Mouse (Mus musculus): ENCODE measurements at regions not wholly inside any gene's neighbourhood (a gene's known extent, or its start where the extent isn't known, plus 50 kb on each side); places are given as distances from the start of the nearest gene placed in this dataset.
A peak's percentile ranks its signal among the peaks of the same experiment; 100 is the strongest.

GRCm38 (mm10) chr4:131072623-131073022 is 128.4 kb downstream of the Matn1 start:
- no peak overlapping the region for H3K4me2 ChIP-seq (replicated peaks; ENCODE audit: low read depth, low read length)
- ATAC-seq (ENCODE audit: insufficient number of reproducible peaks, insufficient read depth, low FRiP score, low read depth), result no peak
- WGBS, result 93% methylated on average over 2 of the region's 2 CpGs
- no peak overlapping the region for H3K9ac ChIP-seq (replicated peaks; ENCODE audit: low read depth, low read length)
- H3K27me3 ChIP-seq (ENCODE audit: control insufficient read depth, insufficient read depth, low read length), result no peaks in the 10 kb centered on the region
- no peaks in the 10 kb centered on the region for H3K36me3 ChIP-seq (ENCODE audit: control insufficient read depth, insufficient read depth, low read length)
- H3K4me1 ChIP-seq (ENCODE audit: control insufficient read depth, insufficient read depth, low read length), result no peaks in the 10 kb centered on the region
- H3K4me3 ChIP-seq (ENCODE audit: low read depth, low read length), result no peak overlapping the region
- H3K9me3 ChIP-seq (ENCODE audit: control insufficient read depth, low read depth, low read length), result no peaks in the 10 kb centered on the region
- H3K27ac ChIP-seq (ENCODE audit: low read length), result no peak overlapping the region

- Histone ChIP-seq H3K4me2 (replicated peaks; ENCODE audit: low read depth, low read length) (no peak overlapping the region), H3K27me3 (ENCODE audit: control insufficient read depth, insufficient read depth, low read length) (no peaks in the 10 kb centered on the region), H3K4me1 (ENCODE audit: control insufficient read depth, insufficient read depth, low read length) (no peaks in the 10 kb centered on the region), H3K36me3 (ENCODE audit: control insufficient read depth, insufficient read depth, low read length) (no peaks in the 10 kb centered on the region), H3K27ac (ENCODE audit: low read length) (no peak overlapping the region), H3K9me3 (ENCODE audit: control insufficient read depth, low read depth, low read length) (no peaks in the 10 kb centered on the region), H3K4me3 (ENCODE audit: low read depth, low read length) (no peak overlapping the region), H3K9ac (replicated peaks; ENCODE audit: low read depth, low read length) (no peak overlapping the region)
- ATAC-seq (ENCODE audit: insufficient number of reproducible peaks, insufficient read depth, low FRiP score, low read depth), result no peak
- WGBS, result 36% methylated on average over 8 of the region's 8 CpGs
Observed at GRCm38 (mm10) chr4:131073420-131073819, 129.2 kb downstream of the Matn1 start.

GRCm38 (mm10) chr4:131075326-131075932 is 131.2 kb downstream of the Matn1 start:
- 51% methylated on average over 8 of the region's 8 CpGs for WGBS
- H3K4me2 ChIP-seq (replicated peaks; ENCODE audit: low read depth, low read length), result no peak overlapping the region
- no peak overlapping the region for H3K4me3 ChIP-seq (ENCODE audit: low read depth, low read length)
- no peaks in the 10 kb centered on the region for H3K4me1 ChIP-seq (ENCODE audit: control insufficient read depth, insufficient read depth, low read length)
- no peaks in the 10 kb centered on the region for H3K36me3 ChIP-seq (ENCODE audit: control insufficient read depth, insufficient read depth, low read length)
- H3K27me3 ChIP-seq (ENCODE audit: control insufficient read depth, insufficient read depth, low read length), result no peaks in the 10 kb centered on the region
- H3K9me3 ChIP-seq (ENCODE audit: control insufficient read depth, low read depth, low read length), result no peaks in the 10 kb centered on the region
- no peak overlapping the region for H3K27ac ChIP-seq (ENCODE audit: low read length)
- no peak overlapping the region for H3K9ac ChIP-seq (replicated peaks; ENCODE audit: low read depth, low read length)
- ATAC-seq (ENCODE audit: insufficient number of reproducible peaks, insufficient read depth, low FRiP score, low read depth), result no peak

- 50% methylated on average over 3 of the region's 3 CpGs for WGBS
- Histone ChIP-seq H3K4me2 (replicated peaks; ENCODE audit: low read depth, low read length) (no peak overlapping the region), H3K4me1 (ENCODE audit: control insufficient read depth, insufficient read depth, low read length) (no peaks in the 10 kb centered on the region), H3K9me3 (ENCODE audit: control insufficient read depth, low read depth, low read length) (no peaks in the 10 kb centered on the region), H3K9ac (replicated peaks; ENCODE audit: low read depth, low read length) (no peak overlapping the region), H3K36me3 (ENCODE audit: control insufficient read depth, insufficient read depth, low read length) (no peaks in the 10 kb centered on the region), H3K27me3 (ENCODE audit: control insufficient read depth, insufficient read depth, low read length) (no peaks in the 10 kb centered on the region), H3K4me3 (ENCODE audit: low read depth, low read length) (no peak overlapping the region), H3K27ac (ENCODE audit: low read length) (no peak overlapping the region)
- no peak for ATAC-seq (ENCODE audit: insufficient number of reproducible peaks, insufficient read depth, low FRiP score, low read depth)
Observed at GRCm38 (mm10) chr4:131076628-131077027, 132.4 kb downstream of the Matn1 start.

- 38% methylated on average over 1 of the region's 1 CpGs for WGBS
- H3K4me3 ChIP-seq (ENCODE audit: low read depth, low read length), result no peak overlapping the region
- no peaks in the 10 kb centered on the region for H3K4me1 ChIP-seq (ENCODE audit: control insufficient read depth, insufficient read depth, low read length)
- no peak overlapping the region for H3K9ac ChIP-seq (replicated peaks; ENCODE audit: low read depth, low read length)
- H3K27ac ChIP-seq (ENCODE audit: low read length), result no peak overlapping the region
- no peak for ATAC-seq (ENCODE audit: insufficient number of reproducible peaks, insufficient read depth, low FRiP score, low read depth)
- H3K4me2 ChIP-seq (replicated peaks; ENCODE audit: low read depth, low read length), result no peak overlapping the region
- H3K9me3 ChIP-seq (ENCODE audit: control insufficient read depth, low read depth, low read length), result no peaks in the 10 kb centered on the region
- H3K27me3 ChIP-seq (ENCODE audit: control insufficient read depth, insufficient read depth, low read length), result no peaks in the 10 kb centered on the region
- no peaks in the 10 kb centered on the region for H3K36me3 ChIP-seq (ENCODE audit: control insufficient read depth, insufficient read depth, low read length)
Observed at GRCm38 (mm10) chr4:131080113-131080512, 135.9 kb downstream of the Matn1 start.

GRCm38 (mm10) chr4:131083405-131083804 is 139.2 kb downstream of the Matn1 start:
- Histone ChIP-seq H3K4me1 (ENCODE audit: control insufficient read depth, insufficient read depth, low read length) (no peaks in the 10 kb centered on the region), H3K4me2 (replicated peaks; ENCODE audit: low read depth, low read length) (no peak overlapping the region), H3K27me3 (ENCODE audit: control insufficient read depth, insufficient read depth, low read length) (no peaks in the 10 kb centered on the region), H3K4me3 (ENCODE audit: low read depth, low read length) (no peak overlapping the region), H3K9me3 (ENCODE audit: control insufficient read depth, low read depth, low read length) (no peaks in the 10 kb centered on the region), H3K9ac (replicated peaks; ENCODE audit: low read depth, low read length) (no peak overlapping the region), H3K36me3 (ENCODE audit: control insufficient read depth, insufficient read depth, low read length) (no peaks in the 10 kb centered on the region), H3K27ac (ENCODE audit: low read length) (no peak overlapping the region)
- 81% methylated on average over 3 of the region's 3 CpGs for WGBS
- ATAC-seq (ENCODE audit: insufficient number of reproducible peaks, insufficient read depth, low FRiP score, low read depth), result no peak

- Histone ChIP-seq H3K4me3 (ENCODE audit: low read depth, low read length) (no peak overlapping the region), H3K27me3 (ENCODE audit: control insufficient read depth, insufficient read depth, low read length) (no peaks in the 10 kb centered on the region), H3K27ac (ENCODE audit: low read length) (no peak overlapping the region), H3K4me2 (replicated peaks; ENCODE audit: low read depth, low read length) (no peak overlapping the region), H3K36me3 (ENCODE audit: control insufficient read depth, insufficient read depth, low read length) (no peaks in the 10 kb centered on the region), H3K9me3 (ENCODE audit: control insufficient read depth, low read depth, low read length) (no peaks in the 10 kb centered on the region), H3K4me1 (ENCODE audit: control insufficient read depth, insufficient read depth, low read length) (no peaks in the 10 kb centered on the region), H3K9ac (replicated peaks; ENCODE audit: low read depth, low read length) (no peak overlapping the region)
- no peak for ATAC-seq (ENCODE audit: insufficient number of reproducible peaks, insufficient read depth, low FRiP score, low read depth)
- 32% methylated on average over 6 of the region's 6 CpGs for WGBS
Observed at GRCm38 (mm10) chr4:131097421-131097820, 153.2 kb downstream of the Matn1 start.

GRCm38 (mm10) chr4:131100093-131100795 is 156.1 kb downstream of the Matn1 start:
- Histone ChIP-seq H3K4me1 (ENCODE audit: control insufficient read depth, insufficient read depth, low read length) (no peaks in the 10 kb centered on the region), H3K27ac (ENCODE audit: low read length) (no peak overlapping the region), H3K4me3 (ENCODE audit: low read depth, low read length) (no peak overlapping the region), H3K9ac (replicated peaks; ENCODE audit: low read depth, low read length) (no peak overlapping the region), H3K27me3 (ENCODE audit: control insufficient read depth, insufficient read depth, low read length) (no peaks in the 10 kb centered on the region), H3K4me2 (replicated peaks; ENCODE audit: low read depth, low read length) (0 out of 2 replicates have a peak overlapping the region, but pooled peaks have one; percentile 10), H3K36me3 (ENCODE audit: control insufficient read depth, insufficient read depth, low read length) (no peaks in the 10 kb centered on the region), H3K9me3 (ENCODE audit: control insufficient read depth, low read depth, low read length) (no peaks in the 10 kb centered on the region)
- ATAC-seq (ENCODE audit: insufficient number of reproducible peaks, insufficient read depth, low FRiP score, low read depth), result no peak
- WGBS, result 43% methylated on average over 10 of the region's 10 CpGs

- Histone ChIP-seq H3K27ac (ENCODE audit: low read length) (no peak overlapping the region), H3K27me3 (ENCODE audit: control insufficient read depth, insufficient read depth, low read length) (no peaks in the 10 kb centered on the region), H3K4me3 (ENCODE audit: low read depth, low read length) (no peak overlapping the region), H3K4me1 (ENCODE audit: control insufficient read depth, insufficient read depth, low read length) (no peaks in the 10 kb centered on the region), H3K4me2 (replicated peaks; ENCODE audit: low read depth, low read length) (0 out of 2 replicates have a peak overlapping the region, but pooled peaks have one; percentile 10), H3K36me3 (ENCODE audit: control insufficient read depth, insufficient read depth, low read length) (no peaks in the 10 kb centered on the region), H3K9me3 (ENCODE audit: control insufficient read depth, low read depth, low read length) (no peaks in the 10 kb centered on the region), H3K9ac (replicated peaks; ENCODE audit: low read depth, low read length) (no peak overlapping the region)
- 17% methylated on average over 13 of the region's 13 CpGs for WGBS
- ATAC-seq (ENCODE audit: insufficient number of reproducible peaks, insufficient read depth, low FRiP score, low read depth), result no peak
Observed at GRCm38 (mm10) chr4:131100796-131101156, 156.6 kb downstream of the Matn1 start.
